Mouse (Mus musculus): ENCODE data around the gene Utp4. TPM values are rescaled to one million over a fixed set of nuclear protein-coding genes. Genes with fewer than 3 reads are reported as not detected.

Gene Utp4
- polyA plus RNA-seq, 1 experiment from 2014 or later: 59.7 TPM

GRCm38 (mm10) chr8:106944756-106945155 lies 51.3 kb downstream of the Utp4 start:
- H3K4me1 ChIP-seq (replicated peaks; ENCODE audit: control insufficient read depth, insufficient read depth, low read length): peaks cover 5% of the 10 kb centered on the region; the same call in 1 of the 2 replicates
- no peak overlapping the region for H3K4me2 ChIP-seq (ENCODE audit: low read depth, low read length)
- ATAC-seq (ENCODE audit: low read depth): no peak
- no peak overlapping the region for H3K4me3 ChIP-seq (ENCODE audit: low read length)
- H3K9me3 ChIP-seq (ENCODE audit: control insufficient read depth, low read length): no peaks in the 10 kb centered on the region
- H3K27me3 ChIP-seq (ENCODE audit: control insufficient read depth, insufficient read depth, low read depth, low read length): no peaks in the 10 kb centered on the region
- no peaks in the 10 kb centered on the region for H3K36me3 ChIP-seq (ENCODE audit: control insufficient read depth, insufficient read depth, low read length)
- WGBS: 52% methylated on average over 3 of the region's 3 CpGs
- no peak overlapping the region for H3K27ac ChIP-seq (ENCODE audit: low read length)
- H3K9ac ChIP-seq (ENCODE audit: low read length): no peak overlapping the region

DNA sequence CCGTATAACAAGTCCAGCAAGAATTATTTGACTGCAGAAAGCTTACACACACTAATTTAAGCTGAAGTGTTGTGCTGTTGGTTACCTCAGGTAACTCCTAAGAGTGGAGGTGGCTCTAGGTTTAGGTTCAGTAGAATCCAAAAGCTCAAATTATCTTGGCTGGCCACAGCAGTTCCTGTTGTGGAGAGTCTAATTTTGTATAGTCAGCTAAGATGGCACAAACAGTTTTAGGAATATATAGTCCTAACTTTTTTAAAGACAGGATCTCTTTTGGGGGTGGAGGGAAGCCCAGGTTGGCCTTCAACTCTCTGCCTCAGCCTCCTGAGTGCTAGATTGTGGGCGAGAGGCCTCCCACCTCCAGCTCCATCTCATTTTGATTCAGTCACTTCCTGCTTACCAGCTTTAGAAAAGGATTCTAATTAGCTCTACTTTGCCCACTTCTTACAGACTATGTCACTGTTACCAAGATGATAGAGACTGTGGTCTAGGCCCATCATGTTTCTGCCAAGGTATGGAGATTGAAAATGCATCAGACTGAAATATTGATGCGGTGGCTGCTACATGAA lies 55.3 kb downstream of the Utp4 start:
- Histone ChIP-seq H3K4me1 (replicated peaks; ENCODE audit: control insufficient read depth, insufficient read depth, low read length) (peaks cover 10% of the 10 kb centered on the region; the same call in 1 of the 2 replicates), H3K36me3 (ENCODE audit: control insufficient read depth, insufficient read depth, low read length) (no peaks in the 10 kb centered on the region), H3K4me2 (ENCODE audit: low read depth, low read length) (no peak overlapping the region), H3K9ac (ENCODE audit: low read length) (no peak overlapping the region), H3K9me3 (ENCODE audit: control insufficient read depth, low read length) (no peaks in the 10 kb centered on the region), H3K27me3 (ENCODE audit: control insufficient read depth, insufficient read depth, low read depth, low read length) (no peaks in the 10 kb centered on the region), H3K4me3 (ENCODE audit: low read length) (no peak overlapping the region), H3K27ac (ENCODE audit: low read length) (no peak overlapping the region)
- ATAC-seq (ENCODE audit: low read depth): no peak
- 66% methylated on average over 3 of the region's 3 CpGs for WGBS

- H3K4me1 ChIP-seq (replicated peaks; ENCODE audit: control insufficient read depth, insufficient read depth, low read length): peaks cover 6% of the 10 kb centered on the region; the same call in 1 of the 2 replicates
- ATAC-seq (ENCODE audit: low read depth): no peak
- no peak overlapping the region for H3K27ac ChIP-seq (ENCODE audit: low read length)
- no peak overlapping the region for H3K9ac ChIP-seq (ENCODE audit: low read length)
- H3K4me3 ChIP-seq (ENCODE audit: low read length): no peak overlapping the region
- H3K27me3 ChIP-seq (ENCODE audit: control insufficient read depth, insufficient read depth, low read depth, low read length): no peaks in the 10 kb centered on the region
- H3K4me2 ChIP-seq (ENCODE audit: low read depth, low read length): no peak overlapping the region
- WGBS: 78% methylated on average over 4 of the region's 4 CpGs
- H3K36me3 ChIP-seq (ENCODE audit: control insufficient read depth, insufficient read depth, low read length): no peaks in the 10 kb centered on the region
- H3K9me3 ChIP-seq (ENCODE audit: control insufficient read depth, low read length): no peaks in the 10 kb centered on the region
Measured at GRCm38 (mm10) chr8:106951707-106952106, 58.3 kb downstream of the Utp4 start.

- no peaks in the 10 kb centered on the region for H3K9me3 ChIP-seq (ENCODE audit: control insufficient read depth, low read length)
- 44% methylated on average over 4 of the region's 4 CpGs for WGBS
- no peaks in the 10 kb centered on the region for H3K27me3 ChIP-seq (ENCODE audit: control insufficient read depth, insufficient read depth, low read depth, low read length)
- no peak; the same call in 1 of the 2 replicates for ATAC-seq (ENCODE audit: low read depth)
- H3K4me2 ChIP-seq (ENCODE audit: low read depth, low read length): no peak overlapping the region
- peaks cover 6% of the 10 kb centered on the region; the same call in 1 of the 2 replicates for H3K4me1 ChIP-seq (replicated peaks; ENCODE audit: control insufficient read depth, insufficient read depth, low read length)
- no peaks in the 10 kb centered on the region for H3K36me3 ChIP-seq (ENCODE audit: control insufficient read depth, insufficient read depth, low read length)
- no peak overlapping the region for H3K27ac ChIP-seq (ENCODE audit: low read length)
- no peak overlapping the region for H3K4me3 ChIP-seq (ENCODE audit: low read length)
- no peak overlapping the region for H3K9ac ChIP-seq (ENCODE audit: low read length)
Measured at GRCm38 (mm10) chr8:106953571-106953970, 60.1 kb downstream of the Utp4 start.

DNA sequence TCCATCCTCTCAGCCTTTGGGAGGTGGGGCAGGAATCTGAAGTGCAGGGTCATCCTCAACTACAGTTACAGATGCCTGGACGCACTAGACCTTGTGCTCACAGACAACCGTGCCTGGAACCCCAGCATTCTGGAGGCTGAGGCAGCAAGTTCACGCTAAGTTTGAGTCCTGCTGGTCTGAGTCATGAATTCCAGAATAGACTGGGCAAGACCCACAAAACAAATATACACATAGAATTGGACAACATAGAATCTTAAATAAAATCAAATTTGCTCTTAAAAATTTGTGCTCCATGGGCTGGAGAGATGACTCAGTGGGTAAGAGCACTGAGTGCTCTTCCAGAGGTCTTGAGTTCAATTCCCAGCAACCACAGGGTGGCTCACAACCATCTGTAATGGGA lies 63.6 kb downstream of the Utp4 start:
- Histone ChIP-seq H3K27ac (ENCODE audit: low read length) (no peak overlapping the region), H3K4me2 (ENCODE audit: low read depth, low read length) (no peak overlapping the region), H3K9ac (ENCODE audit: low read length) (no peak overlapping the region), H3K4me3 (ENCODE audit: low read length) (no peak overlapping the region), H3K9me3 (ENCODE audit: control insufficient read depth, low read length) (no peaks in the 10 kb centered on the region), H3K27me3 (ENCODE audit: control insufficient read depth, insufficient read depth, low read depth, low read length) (no peaks in the 10 kb centered on the region), H3K4me1 (replicated peaks; ENCODE audit: control insufficient read depth, insufficient read depth, low read length) (peaks cover 6% of the 10 kb centered on the region; the same call in 1 of the 2 replicates), H3K36me3 (ENCODE audit: control insufficient read depth, insufficient read depth, low read length) (no peaks in the 10 kb centered on the region)
- WGBS: 91% methylated on average over 3 of the region's 3 CpGs
- ATAC-seq (ENCODE audit: low read depth): no peak

DNA sequence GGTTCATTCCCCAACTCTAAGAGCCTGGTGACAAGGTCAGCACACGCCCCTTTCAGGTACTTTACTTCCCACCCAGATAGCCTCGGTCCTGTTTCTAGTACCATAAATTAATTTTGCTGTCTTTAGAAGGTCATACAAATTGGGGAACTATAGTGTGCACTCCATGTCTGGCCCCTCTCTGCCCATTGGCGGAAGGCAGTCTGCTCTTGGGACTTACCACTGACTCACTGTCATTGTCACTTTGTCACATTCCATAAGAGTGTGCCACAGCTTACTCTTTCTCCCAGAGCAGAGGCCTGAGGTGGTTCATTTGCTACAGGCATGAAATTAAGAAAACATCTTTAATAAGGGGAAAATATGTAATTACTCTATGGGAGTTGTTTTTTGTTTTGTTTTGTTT lies 64.8 kb downstream of the Utp4 start:
- peaks cover 4% of the 10 kb centered on the region; the same call in 1 of the 2 replicates for H3K4me1 ChIP-seq (replicated peaks; ENCODE audit: control insufficient read depth, insufficient read depth, low read length)
- WGBS: 77% methylated on average over 3 of the region's 3 CpGs
- H3K9ac ChIP-seq (ENCODE audit: low read length): no peak overlapping the region
- no peak overlapping the region for H3K4me3 ChIP-seq (ENCODE audit: low read length)
- no peaks in the 10 kb centered on the region for H3K27me3 ChIP-seq (ENCODE audit: control insufficient read depth, insufficient read depth, low read depth, low read length)
- no peaks in the 10 kb centered on the region for H3K36me3 ChIP-seq (ENCODE audit: control insufficient read depth, insufficient read depth, low read length)
- H3K9me3 ChIP-seq (ENCODE audit: control insufficient read depth, low read length): no peaks in the 10 kb centered on the region
- H3K27ac ChIP-seq (ENCODE audit: low read length): no peak overlapping the region
- no peak overlapping the region for H3K4me2 ChIP-seq (ENCODE audit: low read depth, low read length)
- no peak for ATAC-seq (ENCODE audit: low read depth)

DNA sequence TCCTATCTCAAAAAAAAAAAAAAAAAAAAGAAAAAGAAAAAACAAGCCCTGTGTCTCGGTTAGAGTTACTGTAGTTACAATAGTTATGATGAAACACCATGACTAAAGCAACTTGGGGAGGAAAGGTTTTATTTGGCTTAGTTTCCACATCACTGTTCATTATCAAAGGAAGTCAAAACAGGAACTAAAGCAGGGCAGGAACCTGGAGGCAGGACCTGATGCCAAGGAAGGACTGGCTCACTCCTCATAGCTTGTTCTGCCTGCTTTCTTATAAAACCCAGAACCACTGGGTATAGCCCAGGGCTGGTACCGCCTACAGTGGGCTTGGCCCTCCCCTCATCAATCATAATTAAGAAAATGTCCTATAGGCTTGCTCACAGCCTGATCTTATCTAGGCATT lies 66.2 kb downstream of the Utp4 start:
- no peak for ATAC-seq (ENCODE audit: low read depth)
- Histone ChIP-seq H3K27ac (ENCODE audit: low read length) (no peak overlapping the region), H3K4me2 (ENCODE audit: low read depth, low read length) (no peak overlapping the region), H3K4me1 (replicated peaks; ENCODE audit: control insufficient read depth, insufficient read depth, low read length) (no peaks in the 10 kb centered on the region), H3K27me3 (ENCODE audit: control insufficient read depth, insufficient read depth, low read depth, low read length) (no peaks in the 10 kb centered on the region), H3K9me3 (ENCODE audit: control insufficient read depth, low read length) (no peaks in the 10 kb centered on the region), H3K36me3 (ENCODE audit: control insufficient read depth, insufficient read depth, low read length) (no peaks in the 10 kb centered on the region), H3K9ac (ENCODE audit: low read length) (no peak overlapping the region), H3K4me3 (ENCODE audit: low read length) (no peak overlapping the region)
- 86% methylated on average over 2 of the region's 2 CpGs for WGBS

DNA sequence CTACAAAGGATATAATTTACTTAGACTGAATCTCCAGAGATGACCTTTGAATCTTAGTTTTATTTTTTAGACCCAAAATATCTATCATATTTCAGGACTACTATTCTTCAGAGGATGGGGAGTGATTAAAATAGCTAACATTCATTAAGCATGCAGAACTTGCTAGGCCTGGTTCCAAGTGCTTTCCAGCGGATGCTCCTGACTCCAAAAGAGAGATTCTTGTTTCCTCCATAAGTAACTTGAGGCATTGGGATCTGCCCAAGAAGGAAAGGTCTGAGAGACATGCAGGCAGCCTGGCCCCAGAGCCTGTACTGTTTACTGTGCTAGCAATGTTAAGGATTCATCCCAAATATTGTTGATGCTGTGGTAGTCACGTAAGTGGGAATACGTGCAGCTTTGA lies 68.9 kb downstream of the Utp4 start:
- H3K9ac ChIP-seq (ENCODE audit: low read length): no peak overlapping the region
- no peak overlapping the region for H3K4me2 ChIP-seq (ENCODE audit: low read depth, low read length)
- no peaks in the 10 kb centered on the region for H3K36me3 ChIP-seq (ENCODE audit: control insufficient read depth, insufficient read depth, low read length)
- no peak overlapping the region for H3K27ac ChIP-seq (ENCODE audit: low read length)
- H3K9me3 ChIP-seq (ENCODE audit: control insufficient read depth, low read length): no peaks in the 10 kb centered on the region
- no peaks in the 10 kb centered on the region for H3K4me1 ChIP-seq (replicated peaks; ENCODE audit: control insufficient read depth, insufficient read depth, low read length)
- no peaks in the 10 kb centered on the region for H3K27me3 ChIP-seq (ENCODE audit: control insufficient read depth, insufficient read depth, low read depth, low read length)
- no peak overlapping the region for H3K4me3 ChIP-seq (ENCODE audit: low read length)
- WGBS: 64% methylated on average over 3 of the region's 3 CpGs
- ATAC-seq (ENCODE audit: low read depth): no peak

DNA sequence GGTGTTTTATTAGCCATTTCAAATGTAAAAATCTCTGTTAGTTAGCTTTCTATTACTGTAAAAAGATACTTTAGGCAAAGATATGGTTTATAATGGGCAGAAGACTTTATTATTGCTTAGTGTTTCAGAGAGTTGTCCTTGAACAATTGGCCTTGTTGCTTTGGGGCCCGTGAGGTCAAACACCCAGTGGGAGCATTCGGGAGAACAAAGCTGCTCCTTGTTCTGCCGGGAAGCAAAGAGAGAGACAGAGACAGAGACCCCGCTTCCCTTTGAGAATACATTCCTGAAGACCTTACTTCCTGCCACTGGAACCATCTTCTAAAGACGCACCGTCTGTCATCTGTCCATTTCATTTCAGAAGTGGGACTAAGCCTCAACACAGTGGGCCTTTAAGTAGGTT lies 69.9 kb downstream of the Utp4 start:
- Histone ChIP-seq H3K36me3 (ENCODE audit: control insufficient read depth, insufficient read depth, low read length) (no peaks in the 10 kb centered on the region), H3K9me3 (ENCODE audit: control insufficient read depth, low read length) (no peaks in the 10 kb centered on the region), H3K9ac (ENCODE audit: low read length) (no peak overlapping the region), H3K27ac (ENCODE audit: low read length) (no peak overlapping the region), H3K4me2 (ENCODE audit: low read depth, low read length) (no peak overlapping the region), H3K4me1 (replicated peaks; ENCODE audit: control insufficient read depth, insufficient read depth, low read length) (no peaks in the 10 kb centered on the region), H3K27me3 (ENCODE audit: control insufficient read depth, insufficient read depth, low read depth, low read length) (no peaks in the 10 kb centered on the region), H3K4me3 (ENCODE audit: low read length) (no peak overlapping the region)
- no peak for ATAC-seq (ENCODE audit: low read depth)
- WGBS: 64% methylated on average over 6 of the region's 6 CpGs

DNA sequence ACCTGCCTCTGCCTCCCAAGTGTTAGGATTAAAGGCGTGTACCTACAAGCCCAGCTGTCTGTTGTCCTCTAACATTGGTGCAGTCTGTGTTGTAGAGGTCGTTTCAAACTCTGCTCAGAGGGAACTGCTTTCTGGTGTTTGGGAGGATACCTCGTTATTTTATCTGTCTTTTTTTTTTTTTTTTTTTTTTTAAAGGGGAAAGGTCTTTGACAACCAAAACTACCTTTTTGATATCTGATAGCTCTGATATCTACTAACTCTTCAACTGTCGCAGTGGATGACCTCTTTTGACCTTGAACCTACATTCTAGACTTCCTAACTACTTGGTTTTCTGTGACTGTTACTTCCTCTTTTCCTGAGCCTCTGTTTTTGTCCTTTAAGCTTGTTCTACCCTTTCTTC lies 71.1 kb downstream of the Utp4 start:
- no peak overlapping the region for H3K4me3 ChIP-seq (ENCODE audit: low read length)
- H3K27ac ChIP-seq (ENCODE audit: low read length): no peak overlapping the region
- H3K4me1 ChIP-seq (replicated peaks; ENCODE audit: control insufficient read depth, insufficient read depth, low read length): no peaks in the 10 kb centered on the region; the same call in 1 of the 2 replicates
- H3K9ac ChIP-seq (ENCODE audit: low read length): no peak overlapping the region
- no peaks in the 10 kb centered on the region for H3K27me3 ChIP-seq (ENCODE audit: control insufficient read depth, insufficient read depth, low read depth, low read length)
- ATAC-seq (ENCODE audit: low read depth): no peak
- 57% methylated on average over 4 of the region's 4 CpGs for WGBS
- H3K9me3 ChIP-seq (ENCODE audit: control insufficient read depth, low read length): no peaks in the 10 kb centered on the region
- H3K36me3 ChIP-seq (ENCODE audit: control insufficient read depth, insufficient read depth, low read length): no peaks in the 10 kb centered on the region
- H3K4me2 ChIP-seq (ENCODE audit: low read depth, low read length): no peak overlapping the region
